Mouse (Mus musculus): ENCODE data around the gene Ccdc34. TPM values are rescaled to one million over a fixed set of nuclear protein-coding genes. Genes with fewer than 3 reads are reported as not detected.
A peak's percentile ranks its signal among the peaks of the same experiment; 100 is the strongest.

Gene Ccdc34
- polyA plus RNA-seq, 1 experiment = 16.2 TPM

- no peaks in the 10 kb centered on the region for H3K27me3 ChIP-seq (ENCODE audit: control insufficient read depth, insufficient read depth, low read length)
- H3K36me3 ChIP-seq (ENCODE audit: control insufficient read depth, insufficient read depth, low read length) = no peaks in the 10 kb centered on the region
- no peaks in the 10 kb centered on the region for H3K4me1 ChIP-seq (ENCODE audit: control insufficient read depth, insufficient read depth, low read length)
- no peak overlapping the region for H3K4me3 ChIP-seq (ENCODE audit: control insufficient read depth, low read depth, low read length)
- no peak overlapping the region for H3K27ac ChIP-seq (ENCODE audit: control insufficient read depth, insufficient read depth, low read depth, low read length)
- no peak for TF ChIP-seq POLR2A (IDR thresholded peaks at IDR 0.05; ENCODE audit: control insufficient read depth, low read depth, low read length)
- no peak for TF ChIP-seq CTCF (IDR thresholded peaks at IDR 0.05; ENCODE audit: control insufficient read depth, insufficient read depth, insufficient replicate concordance, low read depth, low read length)
Observed at GRCm38 (mm10) chr2:110196551-110196950, 178.9 kb downstream of the Ccdc34 start.

DNA sequence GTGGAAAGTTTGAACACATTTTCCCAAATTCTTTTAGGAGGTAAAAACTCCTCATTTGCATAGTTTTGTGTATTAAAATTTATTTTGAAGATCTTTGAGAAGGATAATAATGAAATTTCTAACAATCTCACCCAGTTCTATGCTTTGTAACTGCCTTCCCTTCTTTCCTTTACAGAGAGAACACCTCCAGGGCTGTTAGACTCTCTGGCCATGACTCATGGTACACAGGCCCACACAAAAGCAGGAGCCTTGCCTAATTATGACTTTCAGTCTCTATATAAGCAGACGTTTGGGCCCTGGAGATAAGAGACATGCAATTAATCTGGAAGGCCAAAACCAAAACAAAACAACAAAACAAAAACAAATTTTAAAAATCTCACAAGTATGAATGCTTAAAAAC, 182.0 kb downstream of the Ccdc34 start:
- no peak overlapping the region for H3K27ac ChIP-seq (ENCODE audit: control insufficient read depth, insufficient read depth, low read depth, low read length)
- no peaks in the 10 kb centered on the region for H3K4me1 ChIP-seq (ENCODE audit: control insufficient read depth, insufficient read depth, low read length)
- H3K27me3 ChIP-seq (ENCODE audit: control insufficient read depth, insufficient read depth, low read length) = no peaks in the 10 kb centered on the region
- H3K36me3 ChIP-seq (ENCODE audit: control insufficient read depth, insufficient read depth, low read length) = no peaks in the 10 kb centered on the region
- H3K4me3 ChIP-seq (ENCODE audit: control insufficient read depth, low read depth, low read length) = no peak overlapping the region
- TF ChIP-seq POLR2A (IDR thresholded peaks at IDR 0.05; ENCODE audit: control insufficient read depth, low read depth, low read length) (no peak), CTCF (IDR thresholded peaks at IDR 0.05; ENCODE audit: control insufficient read depth, insufficient read depth, insufficient replicate concordance, low read depth, low read length) (no peak)

DNA sequence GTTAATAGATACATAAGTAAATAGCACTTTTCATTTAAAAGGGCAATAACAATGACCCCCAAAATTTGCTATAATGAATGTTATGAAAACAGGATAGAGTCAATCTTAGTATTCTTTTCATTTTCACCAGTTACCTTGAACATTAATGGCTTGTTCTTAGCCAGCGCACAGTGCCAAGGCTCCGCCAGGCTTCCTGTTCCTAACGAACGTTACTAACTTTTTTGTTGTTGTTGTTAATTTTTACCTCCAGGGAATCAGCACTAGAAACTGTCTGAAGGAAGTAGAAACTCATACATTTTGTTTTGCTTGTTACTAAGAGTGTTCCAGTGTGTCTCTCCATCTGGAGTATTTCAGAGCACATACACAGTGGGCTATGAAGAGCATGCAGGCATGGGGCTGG, 184.2 kb downstream of the Ccdc34 start:
- Histone ChIP-seq H3K27ac (ENCODE audit: control insufficient read depth, insufficient read depth, low read depth, low read length) (peak overlapping the region; percentile 65), H3K4me3 (ENCODE audit: control insufficient read depth, low read depth, low read length) (no peak overlapping the region), H3K27me3 (ENCODE audit: control insufficient read depth, insufficient read depth, low read length) (no peaks in the 10 kb centered on the region), H3K4me1 (ENCODE audit: control insufficient read depth, insufficient read depth, low read length) (no peaks in the 10 kb centered on the region), H3K36me3 (ENCODE audit: control insufficient read depth, insufficient read depth, low read length) (no peaks in the 10 kb centered on the region)
- no peak for TF ChIP-seq CTCF (IDR thresholded peaks at IDR 0.05; ENCODE audit: control insufficient read depth, insufficient read depth, insufficient replicate concordance, low read depth, low read length)
- no peak for TF ChIP-seq POLR2A (IDR thresholded peaks at IDR 0.05; ENCODE audit: control insufficient read depth, low read depth, low read length)

- Histone ChIP-seq H3K4me3 (ENCODE audit: control insufficient read depth, low read depth, low read length) (no peak overlapping the region), H3K27ac (ENCODE audit: control insufficient read depth, insufficient read depth, low read depth, low read length) (peak overlapping the region; percentile 57), H3K4me1 (ENCODE audit: control insufficient read depth, insufficient read depth, low read length) (no peaks in the 10 kb centered on the region), H3K36me3 (ENCODE audit: control insufficient read depth, insufficient read depth, low read length) (no peaks in the 10 kb centered on the region), H3K27me3 (ENCODE audit: control insufficient read depth, insufficient read depth, low read length) (no peaks in the 10 kb centered on the region)
- TF ChIP-seq POLR2A (IDR thresholded peaks at IDR 0.05; ENCODE audit: control insufficient read depth, low read depth, low read length) (no peak), CTCF (IDR thresholded peaks at IDR 0.05; ENCODE audit: control insufficient read depth, insufficient read depth, insufficient replicate concordance, low read depth, low read length) (no peak)
Observed at GRCm38 (mm10) chr2:110202716-110203497, 185.3 kb downstream of the Ccdc34 start.

GRCm38 (mm10) chr2:110204169-110204568, 186.6 kb downstream of the Ccdc34 start:
- Histone ChIP-seq H3K4me3 (ENCODE audit: control insufficient read depth, low read depth, low read length) (no peak overlapping the region), H3K4me1 (ENCODE audit: control insufficient read depth, insufficient read depth, low read length) (no peaks in the 10 kb centered on the region), H3K27me3 (ENCODE audit: control insufficient read depth, insufficient read depth, low read length) (no peaks in the 10 kb centered on the region), H3K36me3 (ENCODE audit: control insufficient read depth, insufficient read depth, low read length) (no peaks in the 10 kb centered on the region), H3K27ac (ENCODE audit: control insufficient read depth, insufficient read depth, low read depth, low read length) (no peak overlapping the region)
- TF ChIP-seq POLR2A (IDR thresholded peaks at IDR 0.05; ENCODE audit: control insufficient read depth, low read depth, low read length) (no peak), CTCF (IDR thresholded peaks at IDR 0.05; ENCODE audit: control insufficient read depth, insufficient read depth, insufficient replicate concordance, low read depth, low read length) (no peak)

DNA sequence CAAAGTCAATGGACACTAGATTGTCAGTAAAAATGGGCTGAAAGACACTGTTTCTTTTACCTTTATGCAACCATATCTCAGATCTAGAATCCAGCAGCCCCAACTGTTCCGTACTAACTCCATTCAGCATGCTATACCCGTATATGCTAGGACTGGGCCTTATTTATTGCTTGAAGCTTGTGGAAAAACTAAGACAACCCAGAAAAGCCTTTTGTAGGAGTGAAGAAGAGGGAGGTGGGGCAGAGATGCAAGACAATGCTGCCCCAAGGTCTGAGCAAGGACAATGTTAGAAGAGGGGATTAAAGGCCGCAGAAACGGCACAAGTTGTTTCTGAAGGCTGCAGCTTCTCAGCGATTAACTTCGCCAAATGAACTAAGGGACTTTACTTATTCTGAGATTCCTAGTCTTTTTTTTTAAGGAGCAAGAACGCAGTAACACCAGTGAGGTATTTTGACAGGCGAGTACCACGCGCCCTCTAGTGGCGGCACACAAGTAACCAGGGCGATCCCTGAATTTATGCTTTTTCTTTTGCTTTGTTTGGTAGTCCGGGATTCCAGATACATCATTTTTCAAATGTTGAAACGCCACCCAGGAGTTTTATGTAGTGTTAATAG, 187.2 kb downstream of the Ccdc34 start:
- H3K27me3 ChIP-seq (ENCODE audit: control insufficient read depth, insufficient read depth, low read length) = no peaks in the 10 kb centered on the region
- no peaks in the 10 kb centered on the region for H3K4me1 ChIP-seq (ENCODE audit: control insufficient read depth, insufficient read depth, low read length)
- no peaks in the 10 kb centered on the region for H3K36me3 ChIP-seq (ENCODE audit: control insufficient read depth, insufficient read depth, low read length)
- TF ChIP-seq CTCF (IDR thresholded peaks at IDR 0.05; ENCODE audit: control insufficient read depth, insufficient read depth, insufficient replicate concordance, low read depth, low read length) = peak; percentile 72; the same call in 1 of the 2 replicates
- no peak for TF ChIP-seq POLR2A (IDR thresholded peaks at IDR 0.05; ENCODE audit: control insufficient read depth, low read depth, low read length)
- no peak overlapping the region for H3K27ac ChIP-seq (ENCODE audit: control insufficient read depth, insufficient read depth, low read depth, low read length)
- no peak overlapping the region for H3K4me3 ChIP-seq (ENCODE audit: control insufficient read depth, low read depth, low read length)

Measured in testis, adult 2 months (tissue).